Mouse (Mus musculus) heart, embryonic 13.5 days (tissue): ENCODE measurements around the gene Creld2. TPM values are rescaled to one million over a fixed set of nuclear protein-coding genes. Genes with fewer than 3 reads are reported as not detected.
"Not testable (repeated sequence)": the region's sequence is repeated elsewhere in the genome, so short reads cannot be mapped to it uniquely, and the experiment has no call there.

Experiments used
- ATAC-seq: fragments of 200-750 bp; cut with Nextera tagmentation; 2 replicates; pipeline ENCODE4 v1.8.0; 2017; ENCODE audit warnings: moderate TSS enrichment; ENCODE audit not compliant: insufficient number of reproducible peaks, low FRiP score, low TSS enrichment; ENCODE audit errors: extremely low read depth
- H3K27ac ChIP-seq: fragments of 300-500 bp; sonication (generic); replicated peaks from 2 replicates; pipeline ENCODE4 v1.5.1; 2015; ENCODE audit warnings: moderate library complexity, mild to moderate bottlenecking, inconsistent platforms
- H3K27me3 ChIP-seq: fragments of 300-500 bp; sonication (generic); replicated peaks from 2 replicates; pipeline ENCODE4 v1.6.1; 2015; ENCODE audit warnings: mild to moderate bottlenecking, inconsistent platforms
- H3K36me3 ChIP-seq: fragments of 300-500 bp; sonication (generic); 2 replicates; pipeline ENCODE4 v1.6.1; 2015; ENCODE audit warnings: mild to moderate bottlenecking, inconsistent platforms
- H3K4me1 ChIP-seq: fragments of 300-500 bp; sonication (generic); 2 replicates; pipeline ENCODE4 v1.6.1; 2015; ENCODE audit warnings: inconsistent platforms
- H3K4me2 ChIP-seq: fragments of 300-500 bp; sonication (generic); 2 replicates; pipeline ENCODE4 v1.6.1; 2015; ENCODE audit warnings: inconsistent platforms, mild to moderate bottlenecking, moderate library complexity
- H3K4me3 ChIP-seq: fragments of 300-500 bp; sonication (generic); 2 replicates; pipeline ENCODE4 v1.5.1; 2015; ENCODE audit warnings: moderate library complexity, mild to moderate bottlenecking, inconsistent platforms
- H3K9ac ChIP-seq: fragments of 300-500 bp; sonication (generic); 2 replicates; pipeline ENCODE4 v1.6.1; 2015; ENCODE audit warnings: inconsistent platforms, mild to moderate bottlenecking, moderate library complexity
- H3K9me3 ChIP-seq: fragments of 300-500 bp; sonication (generic); 2 replicates; pipeline ENCODE4 v1.6.1; 2016; ENCODE audit warnings: inconsistent platforms
- WGBS: fragments of 180-500 bp; shearing (Covaris S2); methylation state at CpG from one replicate; pipeline ENCODE4 v1.1.7; 2015; ENCODE audit warnings: mixed read lengths; 5-methylcytosine and 5-hydroxymethylcytosine counted together
- polyA plus RNA-seq: library from polyadenylated mRNA; unstranded; fragments of >200 nt; fragmentation: Nextera tagmentation; extraction: Ambion mirVana; gene quantifications from 2 replicates; pipeline ENCODE4 v1.2.1, GENCODE M21; 2015

Gene Creld2
- 54.1 and 63.7 TPM in 2 replicates for polyA plus RNA-seq

GRCm38 (mm10) chr15:88819026-88819905 is at the start of gene Creld2, which contains the start of gene Alg12:
Gene Creld2 (plus strand): TSS chr15:88819646.
Gene Alg12 (minus strand): TSS chr15:88819318.
- Histone ChIP-seq H3K27me3 (no peaks in the 10 kb centered on the region), H3K4me3 (peak within 1 kb of the TSS; percentile 86), H3K9ac (peak within 1 kb of the TSS; percentile 93), H3K9me3 (no peaks in the 10 kb centered on the region), H3K27ac (peak within 1 kb of the TSS; percentile 78), H3K4me2 (peak within 1 kb of the TSS; percentile 96), H3K36me3 (peaks cover 58% of the 10 kb centered on the region), H3K4me1 (peaks cover 19% of the 10 kb centered on the region)
- peak; percentile 98 for ATAC-seq
- WGBS, result under 1% methylated on average over 88 of the region's 88 CpGs

DNA sequence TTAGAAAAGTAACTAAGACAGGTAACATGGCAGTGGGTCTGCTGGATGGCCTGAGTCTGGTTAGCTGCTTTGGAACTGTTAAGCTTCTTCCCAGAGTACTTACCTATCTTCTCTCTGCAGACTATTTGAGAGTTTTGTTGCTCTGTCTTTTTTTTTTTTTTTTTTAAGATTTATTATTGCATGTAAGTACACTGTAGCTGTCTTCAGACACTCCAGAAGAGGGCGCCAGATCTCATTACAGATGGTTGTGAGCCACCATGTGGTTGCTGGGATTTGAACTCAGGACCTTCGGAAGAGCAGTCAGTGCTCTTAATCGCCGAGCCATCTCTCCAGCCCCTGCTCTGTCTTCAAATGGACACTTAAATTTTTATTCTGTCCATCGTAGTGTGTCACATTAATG is 44.8 kb upstream of the Creld2 start:
- H3K27ac ChIP-seq, H3K4me1 ChIP-seq, ATAC-seq, H3K9ac ChIP-seq, H3K4me3 ChIP-seq, H3K4me2 ChIP-seq, H3K27me3 ChIP-seq, H3K9me3 ChIP-seq: not testable (repeated sequence)
- 87% methylated on average over 5 of the region's 5 CpGs for whole genome bisulfite sequencing
- peaks cover 74% of the 10 kb centered on the region for H3K36me3 ChIP-seq

DNA sequence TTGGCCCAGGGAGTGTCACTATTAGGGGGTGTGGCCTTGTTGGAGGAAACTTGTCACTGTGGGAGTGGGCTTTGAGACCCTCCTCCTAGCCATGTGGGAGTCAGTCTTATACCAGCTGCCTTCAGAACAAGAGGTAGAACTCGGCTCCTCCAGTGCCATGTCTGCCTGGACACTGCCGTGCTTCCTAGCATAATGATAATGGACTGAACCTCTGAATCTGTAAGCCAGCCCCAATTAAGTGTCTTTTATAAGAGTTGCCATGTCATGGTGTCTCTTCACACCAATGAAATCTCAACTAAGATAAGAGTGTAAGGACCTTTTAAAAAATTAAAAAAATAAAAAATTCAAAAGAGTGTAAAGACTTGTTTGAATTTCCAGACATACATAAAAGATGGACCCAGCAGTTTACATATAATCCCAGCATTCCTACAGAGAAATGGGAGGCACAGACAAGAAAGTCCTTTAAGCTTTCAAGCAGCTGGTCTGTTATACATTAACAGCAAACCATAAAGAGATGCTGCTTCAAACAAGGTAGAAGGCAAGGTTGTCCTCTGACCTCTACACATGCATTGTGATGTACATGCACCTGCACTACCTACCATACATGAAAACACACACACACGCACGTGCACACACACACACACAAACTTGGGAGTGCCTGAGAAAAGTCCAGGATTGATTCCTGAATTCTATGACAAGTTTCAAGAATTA is 27.2 kb upstream of the Creld2 start:
- Histone ChIP-seq H3K27me3 (no peaks in the 10 kb centered on the region), H3K4me1 (no peaks in the 10 kb centered on the region), H3K36me3 (peaks cover 4% of the 10 kb centered on the region; the same call in 1 of the 2 replicates), H3K9ac (no peak overlapping the region), H3K4me3 (no peak overlapping the region), H3K4me2 (no peak overlapping the region), H3K9me3 (no peaks in the 10 kb centered on the region), H3K27ac (no peak overlapping the region)
- ATAC-seq, result no peak
- WGBS, result 71% methylated on average over 4 of the region's 4 CpGs

DNA sequence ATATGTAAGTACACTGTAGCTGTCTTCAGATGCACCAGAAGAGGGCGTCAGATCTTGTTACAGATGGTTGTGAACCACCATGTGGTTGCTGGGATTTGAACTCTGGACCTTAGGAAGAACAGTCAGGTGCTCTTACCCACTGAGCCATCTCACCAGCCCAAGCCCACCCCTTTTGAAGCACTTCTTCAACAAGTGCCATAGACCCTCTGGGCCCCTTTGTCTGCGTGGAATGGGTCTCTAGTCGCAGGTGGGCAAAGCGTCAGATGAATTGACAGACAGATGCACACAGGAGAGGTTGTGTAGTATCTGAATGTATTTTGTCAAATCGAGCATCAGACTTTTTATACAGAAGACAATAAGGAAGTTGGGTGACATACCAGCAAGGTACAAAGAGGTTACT is 24.7 kb upstream of the Creld2 start:
- H3K9me3 ChIP-seq, H3K27me3 ChIP-seq, H3K27ac ChIP-seq, H3K4me3 ChIP-seq, H3K36me3 ChIP-seq, H3K4me2 ChIP-seq, H3K4me1 ChIP-seq, ATAC-seq, H3K9ac ChIP-seq: not testable (repeated sequence)
- WGBS, result 85% methylated on average over 4 of the region's 5 CpGs

DNA sequence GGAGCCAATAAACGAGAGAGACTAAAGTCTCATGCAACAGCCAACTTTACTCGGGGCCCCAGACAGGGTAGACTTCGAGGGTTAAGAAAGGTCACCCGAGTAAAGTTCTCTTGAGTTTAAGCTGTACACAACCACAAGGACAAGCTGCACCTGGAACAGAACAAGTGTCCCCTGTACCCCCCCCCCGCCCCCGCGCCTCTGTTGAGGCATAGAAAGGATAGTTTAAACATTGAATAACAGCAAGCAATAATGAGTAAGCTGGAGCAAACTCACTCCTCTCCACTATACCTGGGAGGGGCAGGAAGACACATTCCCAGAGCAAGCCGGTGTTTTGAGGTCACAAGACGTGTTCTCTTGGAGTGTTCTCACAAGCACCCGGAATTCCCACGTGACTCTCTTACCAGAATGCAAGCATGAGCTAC is 19.5 kb upstream of the Creld2 start:
- Histone ChIP-seq H3K9ac (no peak overlapping the region), H3K4me2 (no peak overlapping the region), H3K27me3 (no peaks in the 10 kb centered on the region), H3K27ac (no peak overlapping the region), H3K4me1 (no peaks in the 10 kb centered on the region), H3K4me3 (no peak overlapping the region), H3K9me3 (no peaks in the 10 kb centered on the region), H3K36me3 (peaks cover 16% of the 10 kb centered on the region)
- WGBS, result 75% methylated on average over 11 of the region's 11 CpGs
- no peak for ATAC-seq

DNA sequence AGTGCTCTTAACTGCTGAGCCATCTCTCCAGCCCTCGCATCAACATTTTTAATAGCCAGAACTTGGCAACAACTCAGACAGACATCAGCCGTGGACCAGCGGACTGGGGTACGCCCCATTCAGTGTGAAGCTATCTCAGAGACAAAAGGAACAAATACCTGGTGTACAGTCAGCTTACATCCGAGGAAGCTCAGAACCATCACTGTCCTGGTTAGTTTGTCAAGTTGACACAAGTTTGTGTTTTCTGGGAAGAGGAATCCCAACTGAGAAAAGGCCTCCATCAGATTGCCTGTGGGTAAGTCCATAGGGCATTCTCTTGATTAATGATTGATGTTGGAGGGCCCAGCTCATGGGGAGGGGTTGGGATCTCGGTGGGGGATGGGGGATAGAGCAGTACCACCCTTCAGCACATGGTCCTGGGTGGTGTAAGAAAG is 18.5 kb upstream of the Creld2 start:
- no peak for ATAC-seq
- no peaks in the 10 kb centered on the region for H3K9me3 ChIP-seq
- H3K27me3 ChIP-seq, result no peaks in the 10 kb centered on the region
- 79% methylated on average over 6 of the region's 6 CpGs for WGBS
- no peak overlapping the region for H3K4me3 ChIP-seq
- H3K36me3 ChIP-seq, result peaks cover 26% of the 10 kb centered on the region
- no peak overlapping the region for H3K4me2 ChIP-seq
- H3K9ac ChIP-seq, result no peak overlapping the region
- H3K4me1 ChIP-seq, result no peaks in the 10 kb centered on the region
- H3K27ac ChIP-seq, result no peak overlapping the region

DNA sequence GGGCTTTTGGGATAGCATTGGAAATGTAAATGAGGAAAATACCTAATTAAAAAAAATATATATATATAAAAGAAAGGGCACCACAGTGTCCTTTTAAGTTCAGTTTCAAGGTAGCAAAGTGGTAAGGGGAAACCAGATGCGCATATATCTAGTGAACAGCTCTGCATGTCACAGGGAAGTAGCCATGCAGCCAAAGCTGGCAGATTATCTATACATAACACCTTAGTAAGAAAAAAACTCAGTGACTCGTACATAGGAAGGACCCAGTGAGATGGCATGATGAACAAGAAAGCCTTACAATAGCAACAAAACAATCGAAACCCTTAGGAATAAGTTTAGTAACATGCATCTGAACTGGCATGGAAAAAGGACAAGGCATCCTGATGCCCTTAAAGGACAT is 17.5 kb upstream of the Creld2 start:
- Histone ChIP-seq H3K4me3 (no peak overlapping the region), H3K36me3 (peaks cover 36% of the 10 kb centered on the region), H3K27me3 (no peaks in the 10 kb centered on the region), H3K4me2 (no peak overlapping the region), H3K9me3 (no peaks in the 10 kb centered on the region), H3K9ac (no peak overlapping the region), H3K27ac (no peak overlapping the region), H3K4me1 (no peaks in the 10 kb centered on the region)
- no peak for ATAC-seq
- WGBS, result 82% methylated on average over 3 of the region's 3 CpGs

GRCm38 (mm10) chr15:88802348-88802747 is 17.1 kb upstream of the Creld2 start:
- WGBS, result 81% methylated on average over 6 of the region's 6 CpGs
- H3K4me3 ChIP-seq, result no peak overlapping the region

GRCm38 (mm10) chr15:88808121-88808520 is 11.3 kb upstream of the Creld2 start:
- Histone ChIP-seq H3K9ac (no peak overlapping the region), H3K4me1 (no peaks in the 10 kb centered on the region), H3K4me2 (no peak overlapping the region), H3K27ac (no peak overlapping the region), H3K4me3 (no peak overlapping the region), H3K27me3 (no peaks in the 10 kb centered on the region), H3K36me3 (peaks cover 87% of the 10 kb centered on the region), H3K9me3 (no peaks in the 10 kb centered on the region)
- WGBS, result 81% methylated on average over 8 of the region's 8 CpGs
- ATAC-seq, result no peak

More at GRCm38 (mm10) chr15:88802348-88802747, 17.1 kb upstream of the Creld2 start:
- ATAC-seq, result no peak
- Histone ChIP-seq H3K36me3 (peaks cover 40% of the 10 kb centered on the region), H3K27ac (no peak overlapping the region), H3K9me3 (no peaks in the 10 kb centered on the region), H3K4me2 (no peak overlapping the region), H3K4me1 (no peaks in the 10 kb centered on the region), H3K27me3 (no peaks in the 10 kb centered on the region), H3K9ac (no peak overlapping the region)

DNA sequence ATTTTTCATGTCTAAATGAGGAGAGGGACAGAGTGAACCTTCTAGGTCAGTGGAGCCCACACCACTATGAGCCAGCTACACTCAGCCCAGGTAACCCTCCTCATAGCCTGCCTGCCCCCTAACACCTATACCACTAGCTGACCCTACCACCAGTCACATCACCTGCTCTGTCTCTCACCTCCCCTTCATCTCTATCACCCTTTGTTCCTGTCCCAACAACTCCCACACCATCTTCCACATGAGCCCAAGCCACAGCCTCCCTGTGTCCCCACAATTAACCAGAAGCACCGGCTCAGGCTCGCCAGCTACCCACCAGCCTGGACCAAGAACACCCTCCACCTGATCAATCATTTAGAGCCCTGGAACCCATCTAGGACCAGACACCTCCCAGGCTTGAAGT is 9.1 kb upstream of the Creld2 start:
- Histone ChIP-seq H3K4me1 (no peaks in the 10 kb centered on the region), H3K9me3 (no peaks in the 10 kb centered on the region), H3K27ac (no peak overlapping the region), H3K4me3 (no peak overlapping the region), H3K9ac (no peak overlapping the region), H3K4me2 (no peak overlapping the region), H3K27me3 (no peaks in the 10 kb centered on the region), H3K36me3 (peaks cover 92% of the 10 kb centered on the region)
- no peak for ATAC-seq
- WGBS, result 87% methylated on average over 2 of the region's 2 CpGs

GRCm38 (mm10) chr15:88813262-88813661 is 6.2 kb upstream of the Creld2 start:
- H3K9me3 ChIP-seq, result no peaks in the 10 kb centered on the region
- H3K9ac ChIP-seq, result no peak overlapping the region
- H3K4me1 ChIP-seq, result peaks cover 2% of the 10 kb centered on the region
- no peaks in the 10 kb centered on the region for H3K27me3 ChIP-seq
- no peak overlapping the region for H3K4me3 ChIP-seq
- ATAC-seq, result no peak
- H3K36me3 ChIP-seq, result peaks cover 81% of the 10 kb centered on the region
- 85% methylated on average over 3 of the region's 3 CpGs for WGBS
- no peak overlapping the region for H3K27ac ChIP-seq
- H3K4me2 ChIP-seq, result no peak overlapping the region
